Mouse (Mus musculus): ENCODE results near the gene Chpf.

GRCm38 (mm10) chr1:75438782-75439181 is 40.3 kb downstream of the Chpf start:
- TF ChIP-seq POLR2A (IDR thresholded peaks at IDR 0.05; ENCODE audit: borderline replicate concordance, insufficient read depth, low read length) (no peak), CTCF (IDR thresholded peaks at IDR 0.05; ENCODE audit: borderline replicate concordance, insufficient read depth, low read depth, low read length) (no peak)
